Mouse (Mus musculus) retina, postnatal 7 days (tissue): ENCODE results near the gene Bod1l.

Source experiments
- DNase-seq: peaks from one replicate; pipeline ENCODE4 v3.0.0-alpha.2; 2012; ENCODE audit warnings: low read depth, low spot score

Gene Bod1l

DNA sequence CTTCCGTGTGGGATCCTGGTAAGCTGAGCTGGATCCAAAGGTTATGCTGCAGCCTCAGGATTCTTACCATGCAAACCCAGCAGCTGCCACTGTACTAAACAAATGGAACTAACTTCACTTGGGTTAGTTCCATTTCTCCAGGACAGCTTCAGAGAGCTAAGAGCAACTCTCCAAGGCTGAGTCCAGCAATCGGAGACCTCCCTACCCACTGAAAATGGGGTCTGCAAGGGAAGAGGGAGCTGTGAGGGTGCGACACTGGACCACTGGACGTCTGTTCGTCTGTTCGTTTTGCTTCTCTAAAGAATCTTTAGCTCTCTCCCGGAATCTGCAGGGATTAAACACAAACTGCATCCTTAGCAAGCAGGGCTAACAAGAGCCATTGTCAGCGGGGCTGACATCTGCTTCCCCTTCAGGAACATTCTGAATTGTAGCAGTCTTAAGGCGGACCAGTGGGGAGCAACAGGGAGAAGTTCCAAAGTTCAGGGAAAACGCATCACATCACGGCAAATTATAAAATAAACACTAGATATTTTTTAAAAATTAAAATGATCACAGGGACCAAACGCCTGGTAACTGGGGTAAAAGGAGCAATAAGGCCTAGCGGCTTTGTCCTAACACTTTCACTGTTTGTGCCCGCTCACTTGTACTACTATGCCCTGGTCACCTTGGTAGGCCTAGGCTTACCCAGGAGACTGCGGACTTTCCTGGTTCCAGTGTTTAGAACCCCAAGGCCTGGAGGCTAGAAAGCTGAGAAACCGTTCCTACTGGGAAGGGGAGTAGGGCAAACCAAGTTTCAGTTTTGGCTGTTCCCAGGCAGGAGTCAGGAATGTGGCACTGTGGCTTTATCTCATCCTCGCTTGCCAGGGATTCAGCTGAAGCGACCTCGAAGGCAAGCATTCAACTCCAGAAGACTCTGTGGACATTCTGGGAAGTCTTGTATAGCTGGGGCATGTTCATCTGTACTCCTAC, 85.2 kb downstream of the Bod1l start:
- DNase-seq = no peak

DNA sequence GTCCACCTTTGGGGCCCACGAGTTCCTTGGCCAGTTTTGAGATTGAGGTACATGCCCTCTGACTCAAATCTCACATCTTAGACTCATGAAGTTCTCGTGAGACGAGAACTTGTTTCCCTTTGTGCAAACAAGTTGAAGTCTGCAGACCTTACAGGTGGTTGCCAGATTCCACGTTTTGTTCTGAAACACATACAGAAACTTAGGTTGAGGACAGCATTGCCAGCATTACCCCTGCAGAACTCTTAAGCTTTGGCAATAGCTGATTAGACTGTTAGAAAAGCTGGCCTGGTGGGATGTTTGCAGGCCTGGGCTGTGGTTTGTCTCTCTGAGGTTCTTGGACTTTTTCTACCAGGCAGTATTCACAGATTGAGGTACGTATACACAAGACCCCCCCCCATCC, 86.8 kb downstream of the Bod1l start:
- no peak for DNase-seq

DNA sequence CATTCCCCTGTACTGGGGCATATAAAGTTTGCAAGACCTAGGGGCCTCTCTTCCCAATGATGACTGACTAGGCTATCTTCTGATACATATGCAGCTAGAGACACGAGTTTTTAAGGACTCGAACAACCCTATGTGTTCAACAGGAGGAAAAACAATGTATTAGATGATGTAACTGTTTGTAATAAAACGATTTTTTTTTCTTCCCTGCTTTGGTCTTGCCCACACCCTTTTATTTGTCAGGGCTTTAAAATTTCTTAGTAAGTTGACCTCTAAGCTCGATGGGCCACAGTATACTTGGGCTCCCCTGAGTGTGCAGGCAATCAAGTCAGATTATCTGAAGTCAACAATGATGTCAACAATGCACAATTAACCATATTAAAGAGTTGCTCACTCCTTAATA, 87.7 kb downstream of the Bod1l start:
- no peak for DNase-seq

DNA sequence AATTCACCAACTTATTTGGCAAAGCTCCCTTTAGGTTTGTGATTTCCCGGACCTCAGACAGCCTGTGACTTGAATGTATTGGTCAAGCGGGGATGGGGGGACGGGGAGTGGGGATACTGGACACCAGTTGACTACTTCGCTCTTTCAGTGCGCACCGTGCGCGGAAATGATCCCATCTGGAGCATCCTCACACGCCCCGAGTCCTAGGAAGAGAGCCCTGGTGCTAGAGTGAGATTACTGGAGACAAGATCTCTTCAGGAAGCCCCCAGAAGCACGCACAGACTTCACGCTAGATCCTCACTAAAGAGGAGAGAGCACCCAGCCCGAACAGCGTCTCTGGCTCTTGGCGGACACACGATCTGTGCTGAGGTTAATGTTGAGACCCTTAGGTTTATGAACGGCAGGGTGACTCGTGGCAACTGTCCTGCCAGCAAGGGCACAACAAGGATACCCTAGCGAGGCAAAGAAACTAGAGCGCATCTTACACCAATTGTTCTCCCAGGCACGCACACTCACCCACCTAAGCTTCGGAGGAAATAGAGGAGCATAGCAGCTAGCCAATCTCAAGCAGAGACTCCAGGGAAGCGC, 88.6 kb downstream of the Bod1l start:
- no peak for DNase-seq

DNA sequence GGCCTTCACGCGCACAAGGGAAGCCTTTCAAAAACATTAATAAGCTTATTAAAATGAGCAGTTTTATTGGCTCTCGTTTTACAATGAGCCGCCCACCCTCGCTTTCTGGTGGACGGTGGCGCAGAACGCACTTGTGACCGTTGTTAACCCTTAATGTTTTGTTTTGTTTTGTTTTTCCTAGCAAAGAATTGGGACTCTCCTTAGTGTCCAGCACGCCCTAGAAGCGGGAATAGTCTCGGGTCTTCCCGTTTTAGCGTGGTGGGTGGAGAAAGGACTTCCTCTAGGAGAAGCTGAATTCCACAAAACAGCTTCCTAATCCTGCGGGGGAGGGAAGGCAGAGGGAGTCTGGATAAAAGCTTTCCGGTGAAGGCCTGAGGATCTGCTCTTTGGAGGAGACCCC, 89.3 kb downstream of the Bod1l start:
- DNase-seq = no peak

- no peak for DNase-seq
Observed at GRCm38 (mm10) chr5:41754226-41754775, 89.8 kb downstream of the Bod1l start.

DNA sequence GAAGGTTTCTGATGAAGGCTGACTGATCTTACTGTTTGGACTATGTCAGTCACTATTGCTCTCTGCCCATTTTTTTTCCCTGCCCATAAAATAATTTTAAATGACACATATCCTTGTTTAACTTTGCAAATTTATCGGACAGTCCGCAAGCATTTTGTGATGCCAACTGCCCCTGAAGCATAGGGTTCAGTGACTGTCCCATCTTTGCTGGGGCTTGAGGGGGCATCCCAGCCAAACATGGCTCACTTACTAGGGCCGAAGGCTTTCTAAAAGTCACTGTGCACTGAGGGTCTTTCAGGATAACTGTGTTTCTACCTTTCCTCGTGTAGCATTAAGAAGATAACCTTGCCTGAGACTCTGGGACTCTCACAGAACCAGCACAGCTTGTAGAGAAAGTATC, 91.4 kb downstream of the Bod1l start:
- no peak for DNase-seq

DNA sequence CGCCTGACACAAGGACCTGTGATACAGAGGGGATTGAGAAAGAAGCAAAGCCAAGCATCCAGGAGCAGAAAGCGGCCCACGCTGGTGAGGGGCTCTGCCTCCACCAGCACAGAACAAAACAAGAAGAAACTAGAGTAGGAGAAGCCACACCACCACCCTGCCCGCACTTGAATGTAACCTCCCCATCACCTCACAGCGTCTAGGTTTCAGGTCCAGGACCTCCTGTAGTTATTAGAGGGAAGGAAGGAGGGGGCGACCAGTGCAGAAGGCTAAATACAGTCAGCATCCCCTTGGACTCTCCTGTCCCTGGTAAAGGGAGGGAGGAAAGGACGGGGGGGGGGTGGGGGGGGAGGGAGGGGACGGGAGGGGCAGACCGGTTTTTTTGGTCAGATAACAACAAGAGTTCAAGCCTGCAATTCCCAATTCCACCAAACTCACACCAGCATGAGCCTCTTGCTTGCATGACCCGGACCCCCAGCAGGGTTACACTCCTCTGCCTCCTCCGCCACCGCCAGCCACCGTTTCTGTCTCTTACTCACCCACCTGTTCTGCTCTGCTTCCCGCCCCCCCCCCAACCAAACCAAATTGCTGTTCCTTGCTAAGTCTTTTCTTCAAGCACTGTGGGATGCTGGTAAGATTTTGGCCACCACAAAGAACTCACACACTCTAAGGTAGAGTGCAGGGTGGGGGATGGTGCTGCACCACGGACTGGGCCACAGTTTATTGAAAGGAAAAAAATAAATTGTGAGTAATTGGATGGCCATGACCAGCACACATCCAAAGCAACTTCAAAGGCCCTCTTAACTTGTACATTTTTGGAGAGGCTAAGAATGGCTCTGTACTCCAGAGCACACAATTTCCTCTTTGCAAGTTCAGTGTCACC, 99.0 kb downstream of the Bod1l start:
- DNase-seq = no peak

GRCm38 (mm10) chr5:41744234-41744633, 99.9 kb downstream of the Bod1l start:
- DNase-seq = no peak

- no peak for DNase-seq
Observed at GRCm38 (mm10) chr5:41738817-41739216, 105.3 kb downstream of the Bod1l start.
